Mouse (Mus musculus): ENCODE measurements around the gene Med4.

DNA sequence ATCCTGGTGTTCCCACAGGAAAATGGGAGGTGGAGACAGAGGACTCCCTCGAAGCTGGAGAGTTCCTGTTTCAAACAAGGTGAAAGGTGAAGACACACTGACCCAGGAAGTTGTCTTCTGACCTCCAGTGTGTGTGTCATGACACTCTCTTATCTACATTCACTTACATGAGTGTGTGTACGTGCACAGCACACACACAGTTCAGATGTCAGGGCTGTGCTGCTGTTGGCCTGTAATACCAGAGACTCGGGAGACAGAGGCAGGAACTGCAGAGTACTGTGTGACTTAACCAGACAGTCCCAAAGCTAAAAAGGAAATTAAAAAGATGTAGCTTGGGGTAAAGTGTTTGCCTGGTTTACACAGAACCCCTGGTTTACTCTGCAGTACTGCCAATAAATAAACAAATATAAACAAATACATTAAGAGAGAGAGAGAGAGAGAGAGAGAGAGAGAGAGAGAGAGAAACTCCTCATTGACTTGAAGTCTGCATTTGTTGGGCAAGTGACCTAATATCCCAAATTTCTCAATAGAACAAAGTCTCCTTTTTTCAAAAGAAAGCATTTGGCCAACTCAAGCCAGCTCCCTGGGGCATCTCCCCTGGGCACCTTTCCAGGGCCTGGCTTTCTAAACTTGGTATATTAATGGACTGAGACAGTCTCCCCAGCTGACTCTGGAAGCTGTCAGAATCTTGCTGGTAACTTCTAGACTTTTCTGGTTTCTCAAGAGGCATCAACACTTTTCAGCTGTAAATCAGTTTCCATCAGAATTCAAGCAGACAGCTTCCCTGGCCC lies 36.0 kb upstream of the Med4 start:
- no peak for TF ChIP-seq POLR2A (IDR thresholded peaks at IDR 0.05; ENCODE audit: control insufficient read depth, extremely low read depth, insufficient read depth, low read length, poor library complexity)
- no peak for TF ChIP-seq CTCF (IDR thresholded peaks at IDR 0.05; ENCODE audit: borderline replicate concordance, control insufficient read depth, extremely low read depth, insufficient read depth, low read length, poor library complexity)
